Mouse (Mus musculus) liver, embryonic 13.5 days (tissue): ENCODE measurements around the gene Pappa2. TPM values are rescaled to one million over a fixed set of nuclear protein-coding genes. Genes with fewer than 3 reads are reported as not detected.

Source experiments
- ATAC-seq: fragments of 200-750 bp; cut with Nextera tagmentation; 2 replicates; pipeline ENCODE4 v1.8.0; 2017; ENCODE audit warnings: low read depth, mild to moderate bottlenecking, moderate number of reproducible peaks, moderate library complexity
- DNase-seq: peaks from one replicate; pipeline ENCODE4 v3.0.0; 2022
- H3K27ac ChIP-seq: fragments of 300-500 bp; sonication (generic); 2 replicates; pipeline ENCODE4 v1.5.1; 2015; ENCODE audit warnings: moderate library complexity, mild to moderate bottlenecking, inconsistent platforms
- H3K27me3 ChIP-seq: fragments of 300-500 bp; sonication (generic); 2 replicates; pipeline ENCODE4 v1.6.1; 2015; ENCODE audit warnings: mild to moderate bottlenecking, inconsistent platforms
- H3K36me3 ChIP-seq: fragments of 300-500 bp; sonication (generic); 2 replicates; pipeline ENCODE4 v1.6.1; 2015; ENCODE audit warnings: mild to moderate bottlenecking, inconsistent platforms
- H3K4me1 ChIP-seq: fragments of 300-500 bp; sonication (generic); replicated peaks from 2 replicates; pipeline ENCODE4 v1.6.1; 2015; ENCODE audit warnings: inconsistent platforms
- H3K4me2 ChIP-seq: fragments of 300-500 bp; sonication (generic); 2 replicates; pipeline ENCODE4 v1.6.1; 2015; ENCODE audit warnings: inconsistent platforms, mild to moderate bottlenecking, moderate library complexity
- H3K4me3 ChIP-seq: fragments of 300-500 bp; sonication (generic); replicated peaks from 2 replicates; pipeline ENCODE4 v1.5.1; 2015; ENCODE audit warnings: mild to moderate bottlenecking, inconsistent platforms
- H3K9ac ChIP-seq: fragments of 300-500 bp; sonication (generic); 2 replicates; pipeline ENCODE4 v1.6.1; 2015; ENCODE audit warnings: mild to moderate bottlenecking, inconsistent platforms
- H3K9me3 ChIP-seq: fragments of 300-500 bp; sonication (generic); replicated peaks from 2 replicates; pipeline ENCODE4 v1.6.1; 2016; ENCODE audit warnings: inconsistent platforms
- WGBS: fragments of 180-500 bp; shearing (Covaris S2); methylation state at CpG from one replicate; pipeline ENCODE4 v1.1.7; 2015; ENCODE audit not compliant: insufficient replicate concordance; 5-methylcytosine and 5-hydroxymethylcytosine counted together
- polyA plus RNA-seq: library from polyadenylated mRNA; unstranded; fragments of >200 nt; fragmentation: Nextera tagmentation; extraction: Ambion mirVana; gene quantifications from 2 replicates; pipeline ENCODE4 v1.2.1, GENCODE M21; 2015

The Pappa2 gene
- polyA plus RNA-seq, 1 experiment from 2014 or later, result 0.02 TPM

- Histone ChIP-seq H3K27me3 (no peaks in the 10 kb centered on the region), H3K4me1 (no peaks in the 10 kb centered on the region), H3K9ac (no peak overlapping the region), H3K9me3 (no peaks in the 10 kb centered on the region), H3K4me2 (no peak overlapping the region), H3K27ac (no peak overlapping the region), H3K36me3 (no peaks in the 10 kb centered on the region), H3K4me3 (no peak overlapping the region)
- WGBS, result 49% methylated on average over 10 of the region's 10 CpGs
- ATAC-seq (no peak), DNase-seq (no peak)
Observed at GRCm38 (mm10) chr1:158748356-158749096, 231.8 kb downstream of the Pappa2 start.

- Histone ChIP-seq H3K4me1 (no peaks in the 10 kb centered on the region), H3K9me3 (no peaks in the 10 kb centered on the region), H3K4me3 (no peak overlapping the region), H3K27ac (no peak overlapping the region), H3K4me2 (no peak overlapping the region), H3K36me3 (no peaks in the 10 kb centered on the region), H3K27me3 (no peaks in the 10 kb centered on the region), H3K9ac (no peak overlapping the region)
- ATAC-seq (no peak), DNase-seq (no peak)
- WGBS, result 60% methylated on average over 5 of the region's 5 CpGs
Observed at GRCm38 (mm10) chr1:158741449-158741848, 238.8 kb downstream of the Pappa2 start.

GRCm38 (mm10) chr1:158740949-158741348, 239.3 kb downstream of the Pappa2 start:
- Histone ChIP-seq H3K27ac (no peak overlapping the region), H3K27me3 (no peaks in the 10 kb centered on the region), H3K9ac (no peak overlapping the region), H3K4me3 (no peak overlapping the region), H3K4me2 (no peak overlapping the region), H3K4me1 (no peaks in the 10 kb centered on the region), H3K9me3 (no peaks in the 10 kb centered on the region), H3K36me3 (no peaks in the 10 kb centered on the region)
- no peak for DNase-seq
- 66% methylated on average over 5 of the region's 5 CpGs for WGBS
- no peak for ATAC-seq

GRCm38 (mm10) chr1:158740161-158740766, 240.0 kb downstream of the Pappa2 start:
- no peaks in the 10 kb centered on the region for H3K36me3 ChIP-seq
- no peak overlapping the region for H3K4me2 ChIP-seq
- H3K9me3 ChIP-seq, result no peaks in the 10 kb centered on the region
- H3K27ac ChIP-seq, result no peak overlapping the region
- H3K27me3 ChIP-seq, result no peaks in the 10 kb centered on the region
- no peak overlapping the region for H3K9ac ChIP-seq
- ATAC-seq (no peak), DNase-seq (no peak)
- WGBS, result 61% methylated on average over 6 of the region's 6 CpGs
- H3K4me1 ChIP-seq, result no peaks in the 10 kb centered on the region
- H3K4me3 ChIP-seq, result no peak overlapping the region

GRCm38 (mm10) chr1:158739132-158739919, 241.0 kb downstream of the Pappa2 start:
- ATAC-seq (no peak), DNase-seq (no peak)
- H3K27ac ChIP-seq, result no peak overlapping the region
- no peaks in the 10 kb centered on the region for H3K36me3 ChIP-seq
- no peaks in the 10 kb centered on the region for H3K9me3 ChIP-seq
- no peak overlapping the region for H3K9ac ChIP-seq
- H3K4me3 ChIP-seq, result no peak overlapping the region
- no peaks in the 10 kb centered on the region for H3K4me1 ChIP-seq
- H3K4me2 ChIP-seq, result no peak overlapping the region
- 35% methylated on average over 5 of the region's 5 CpGs for WGBS
- no peaks in the 10 kb centered on the region for H3K27me3 ChIP-seq

GRCm38 (mm10) chr1:158732868-158733496, 247.3 kb downstream of the Pappa2 start:
- WGBS, result 41% methylated on average over 4 of the region's 4 CpGs
- no peak for ATAC-seq

GRCm38 (mm10) chr1:158713301-158714095, 266.8 kb downstream of the Pappa2 start:
- ATAC-seq (no peak), DNase-seq (no peak)
- no peak overlapping the region for H3K9ac ChIP-seq
- no peaks in the 10 kb centered on the region for H3K27me3 ChIP-seq
- H3K4me1 ChIP-seq, result no peaks in the 10 kb centered on the region
- 38% methylated on average over 5 of the region's 5 CpGs for WGBS
- H3K36me3 ChIP-seq, result no peaks in the 10 kb centered on the region
- H3K27ac ChIP-seq, result no peak overlapping the region
- no peaks in the 10 kb centered on the region for H3K9me3 ChIP-seq
- H3K4me3 ChIP-seq, result no peak overlapping the region
- H3K4me2 ChIP-seq, result no peak overlapping the region

More at GRCm38 (mm10) chr1:158732868-158733496, 247.3 kb downstream of the Pappa2 start:
- Histone ChIP-seq H3K36me3 (no peaks in the 10 kb centered on the region), H3K9me3 (no peaks in the 10 kb centered on the region), H3K27ac (no peak overlapping the region), H3K9ac (no peak overlapping the region), H3K4me3 (no peak overlapping the region), H3K4me2 (no peak overlapping the region), H3K27me3 (no peaks in the 10 kb centered on the region), H3K4me1 (no peaks in the 10 kb centered on the region)
- DNase-seq, result no peak

GRCm38 (mm10) chr1:158701336-158701735, 279.0 kb downstream of the Pappa2 start:
- Histone ChIP-seq H3K27ac (no peak overlapping the region), H3K9me3 (no peaks in the 10 kb centered on the region), H3K4me1 (no peaks in the 10 kb centered on the region), H3K36me3 (no peaks in the 10 kb centered on the region), H3K27me3 (no peaks in the 10 kb centered on the region), H3K4me3 (no peak overlapping the region), H3K9ac (no peak overlapping the region), H3K4me2 (no peak overlapping the region)
- ATAC-seq (no peak), DNase-seq (no peak)
- 57% methylated on average over 1 of the region's 1 CpGs for WGBS

GRCm38 (mm10) chr1:158700147-158700546, 280.1 kb downstream of the Pappa2 start:
- Histone ChIP-seq H3K4me2 (no peak overlapping the region), H3K4me1 (no peaks in the 10 kb centered on the region), H3K27ac (no peak overlapping the region), H3K36me3 (no peaks in the 10 kb centered on the region), H3K4me3 (no peak overlapping the region), H3K27me3 (no peaks in the 10 kb centered on the region), H3K9me3 (no peaks in the 10 kb centered on the region), H3K9ac (no peak overlapping the region)
- ATAC-seq, result no peak
- no peak for DNase-seq
- WGBS, result 53% methylated on average over 2 of the region's 2 CpGs

- no peak overlapping the region for H3K27ac ChIP-seq
- no peaks in the 10 kb centered on the region for H3K9me3 ChIP-seq
- no peak overlapping the region for H3K4me3 ChIP-seq
- H3K4me1 ChIP-seq, result no peaks in the 10 kb centered on the region
- ATAC-seq, result no peak
- H3K4me2 ChIP-seq, result no peak overlapping the region
- WGBS, result 41% methylated on average over 2 of the region's 2 CpGs
- no peaks in the 10 kb centered on the region for H3K27me3 ChIP-seq
- H3K36me3 ChIP-seq, result no peaks in the 10 kb centered on the region
- H3K9ac ChIP-seq, result no peak overlapping the region
- no peak for DNase-seq
Observed at GRCm38 (mm10) chr1:158699276-158699675, 281.0 kb downstream of the Pappa2 start.
